Mouse (Mus musculus) induced T-regulatory cell, adult 2 months (primary cell): Measurements from ENCODE around the gene Mri1.
A peak's percentile ranks its signal among the peaks of the same experiment; 100 is the strongest.

Experiments used
- DNase-seq: peaks from one replicate; pipeline ENCODE4 v3.0.0-alpha.2; 2012; ENCODE audit warnings: low read depth

Gene Mri1

GRCm38 (mm10) chr8:84256822-84257610 lies at the start of gene Mri1:
Mri1 (minus strand) TSS chr8:84257326.
- peak; percentile 91 for DNase-seq

GRCm38 (mm10) chr8:84303951-84304350 lies 46.8 kb upstream of the Mri1 start:
- DNase-seq, result no peak

- DNase-seq, result no peak
Observed at GRCm38 (mm10) chr8:84297029-84297785, 40.1 kb upstream of the Mri1 start.

GRCm38 (mm10) chr8:84291688-84292087 lies 34.6 kb upstream of the Mri1 start:
- peak; percentile 83 for DNase-seq

- DNase-seq, result no peak
Observed at GRCm38 (mm10) chr8:84291086-84291485, 34.0 kb upstream of the Mri1 start.

GRCm38 (mm10) chr8:84288892-84289291 lies 31.8 kb upstream of the Mri1 start:
- peak; percentile 54 for DNase-seq

- peak; percentile 74 for DNase-seq
Observed at GRCm38 (mm10) chr8:84285665-84286064, 28.5 kb upstream of the Mri1 start.

GRCm38 (mm10) chr8:84284608-84285063 lies 27.5 kb upstream of the Mri1 start:
- DNase-seq, result no peak

- DNase-seq, result no peak
Observed at GRCm38 (mm10) chr8:84280777-84281176, 23.7 kb upstream of the Mri1 start.

GRCm38 (mm10) chr8:84276447-84276846 lies 19.3 kb upstream of the Mri1 start:
- DNase-seq, result no peak

GRCm38 (mm10) chr8:84273968-84274367 lies 16.8 kb upstream of the Mri1 start:
- no peak for DNase-seq

- no peak for DNase-seq
Observed at GRCm38 (mm10) chr8:84272302-84272701, 15.2 kb upstream of the Mri1 start.

- peak; percentile 100 for DNase-seq
Observed at GRCm38 (mm10) chr8:84269950-84270773, 13.0 kb upstream of the Mri1 start, which contains the start of gene Ccdc130. Ccdc130 (minus strand) TSS chr8:84270380.

- no peak for DNase-seq
Observed at GRCm38 (mm10) chr8:84261098-84261497, 4.0 kb upstream of the Mri1 start.

GRCm38 (mm10) chr8:84256458-84256821 lies 686 bp downstream of the Mri1 start:
- peak; percentile 90 for DNase-seq

GRCm38 (mm10) chr8:84255858-84256257 lies 1.3 kb downstream of the Mri1 start:
- peak; percentile 51 for DNase-seq

GRCm38 (mm10) chr8:84249257-84250170 lies 7.6 kb downstream of the Mri1 start, which contains the start of gene D8Ertd738e:
D8Ertd738e (minus strand) TSS chr8:84249719.
- DNase-seq, result peak; percentile 99

GRCm38 (mm10) chr8:84241821-84242220 lies 15.3 kb downstream of the Mri1 start:
- no peak for DNase-seq

GRCm38 (mm10) chr8:84241167-84241566 lies 16.0 kb downstream of the Mri1 start:
- no peak for DNase-seq

- DNase-seq, result peak; percentile 84
Observed at GRCm38 (mm10) chr8:84237542-84238229, 19.4 kb downstream of the Mri1 start.
